Comparison of ENCODE assay signal across 7 mouse cellular contexts in the genomic region with DNA sequence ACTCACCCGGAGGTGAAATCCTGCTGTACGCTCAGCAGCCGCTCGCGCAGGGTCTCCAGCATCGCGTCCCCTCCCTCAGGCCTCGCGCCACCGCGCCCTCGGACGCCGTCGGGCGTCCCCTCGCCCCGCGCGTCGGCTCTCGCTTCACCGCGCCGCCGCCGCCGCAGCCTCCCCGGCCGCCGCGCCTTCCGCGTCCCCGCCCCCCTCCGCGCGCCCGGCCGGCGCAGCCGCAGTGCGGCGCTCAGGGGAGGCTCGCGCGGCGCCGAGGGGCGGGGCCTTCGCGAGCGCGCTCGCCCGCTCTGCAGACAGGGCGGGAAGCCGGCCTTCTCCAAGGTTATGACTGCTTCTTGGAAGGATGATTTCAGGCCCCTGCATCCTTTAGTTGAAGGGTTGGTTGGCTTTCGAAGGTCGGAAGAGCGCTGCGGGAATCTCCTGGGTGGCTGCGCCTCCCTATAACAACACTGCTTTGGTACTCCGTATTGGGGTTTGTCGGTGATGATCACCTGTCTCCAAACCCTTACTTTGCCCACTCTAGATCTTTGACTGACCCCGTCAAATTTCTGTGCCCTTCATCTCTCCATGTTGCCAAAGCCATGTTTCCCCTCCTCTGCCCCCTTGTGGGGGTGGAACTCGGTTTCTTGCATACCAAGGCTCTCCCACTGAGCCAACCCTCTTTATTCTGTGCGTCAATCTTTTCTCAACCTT. TPM values are rescaled to one million over a fixed set of nuclear protein-coding genes. Genes with fewer than 3 reads are reported as not detected.
A peak's percentile ranks its signal among the peaks of the same experiment; 100 is the strongest.
DNase-seq lines count a peak whose midpoint lies in the region; ATAC-seq and TF ChIP-seq lines count a peak whose summit lies in the region.

Gene Dtnbp1, minus strand, starts transcription at position 237 of the 705 bp plus-strand sequence.

- peak; percentile 50 for TF ChIP-seq CTCF in intestine, postnatal 0 days (IDR thresholded peaks at IDR 0.05; ENCODE audit: low read depth)

- peaks cover 5% of the 10 kb centered on the region for H3K36me3 ChIP-seq in intestine, postnatal 0 days (ENCODE audit: control insufficient read depth, insufficient read depth)
- H3K36me3 ChIP-seq in limb, embryonic 11.5 days (ENCODE audit: control insufficient read depth, insufficient read depth, low read length), result no peaks in the 10 kb centered on the region
- no peaks in the 10 kb centered on the region for H3K36me3 ChIP-seq in midbrain, embryonic 13.5 days

- H3K9me3 ChIP-seq in intestine, postnatal 0 days (ENCODE audit: control insufficient read depth), result no peaks in the 10 kb centered on the region
- no peaks in the 10 kb centered on the region for H3K9me3 ChIP-seq in limb, embryonic 11.5 days (ENCODE audit: control insufficient read depth, low read length)
- H3K9me3 ChIP-seq in midbrain, embryonic 13.5 days, result no peaks in the 10 kb centered on the region

- H3K27ac ChIP-seq in intestine, postnatal 0 days (ENCODE audit: low read depth, low read length), result peak within 1 kb of the TSS; percentile 86
- no peak within 1 kb of the TSS; the same call in 1 of the 2 replicates for H3K27ac ChIP-seq in limb, embryonic 11.5 days (replicated peaks; ENCODE audit: low read depth, low read length)
- H3K27ac ChIP-seq in midbrain, embryonic 13.5 days, result peak within 1 kb of the TSS; percentile 70

- H3K4me2 ChIP-seq in intestine, postnatal 0 days (replicated peaks; ENCODE audit: low read depth), result peak within 1 kb of the TSS; percentile 83
- H3K4me2 ChIP-seq in limb, embryonic 11.5 days (ENCODE audit: low read depth, severe bottlenecking), result peak within 1 kb of the TSS; percentile 53
- peak within 1 kb of the TSS; percentile 84 for H3K4me2 ChIP-seq in midbrain, embryonic 13.5 days (replicated peaks)

- H3K27me3 ChIP-seq in intestine, postnatal 0 days (replicated peaks; ENCODE audit: control insufficient read depth, insufficient read depth, low read length), result no peaks in the 10 kb centered on the region
- no peaks in the 10 kb centered on the region for H3K27me3 ChIP-seq in limb, embryonic 11.5 days (ENCODE audit: control insufficient read depth, insufficient read depth, low read length)
- H3K27me3 ChIP-seq in midbrain, embryonic 13.5 days, result no peaks in the 10 kb centered on the region

- peak; percentile 90 for DNase-seq in adrenal gland, postnatal 10 days
- DNase-seq in embryo, embryonic 11.5 days (ENCODE audit: low read depth, low spot score), result peak; percentile 67
- no peak for DNase-seq in gonadal fat pad, adult 2 months (ENCODE audit: low read depth)
- DNase-seq in limb, embryonic 11.5 days (ENCODE audit: low spot score), result peak; percentile 80
- peak; percentile 72 for DNase-seq in spleen, adult 12 weeks (ENCODE audit: low spot score)

- H3K4me3 ChIP-seq in intestine, postnatal 0 days (ENCODE audit: low read depth, low read length), result peak within 1 kb of the TSS; percentile 90
- peak within 1 kb of the TSS; percentile 95 for H3K4me3 ChIP-seq in limb, embryonic 11.5 days (ENCODE audit: low read depth, low read length)
- H3K4me3 ChIP-seq in midbrain, embryonic 13.5 days (replicated peaks), result peak within 1 kb of the TSS; percentile 86

- H3K9ac ChIP-seq in intestine, postnatal 0 days (ENCODE audit: low read depth, low read length), result peak within 1 kb of the TSS; percentile 88
- peak within 1 kb of the TSS; percentile 87 for H3K9ac ChIP-seq in limb, embryonic 11.5 days (ENCODE audit: low read length)
- H3K9ac ChIP-seq in midbrain, embryonic 13.5 days (replicated peaks), result peak within 1 kb of the TSS; percentile 86

- under 1% methylated on average over 53 of the region's 68 CpGs for WGBS in intestine, postnatal 0 days
- 1% methylated on average over 39 of the region's 68 CpGs for WGBS in limb, embryonic 11.5 days
- under 1% methylated on average over 67 of the region's 68 CpGs for WGBS in midbrain, embryonic 13.5 days

- peak; percentile 89 for ATAC-seq in intestine, postnatal 0 days
- ATAC-seq in limb, embryonic 11.5 days (ENCODE audit: insufficient number of reproducible peaks, low FRiP score, low TSS enrichment, low read depth), result peak; percentile 84; the same call in 1 of the 2 replicates
- peak; percentile 92 for ATAC-seq in midbrain, embryonic 13.5 days

- no peaks in the 10 kb centered on the region for H3K4me1 ChIP-seq in intestine, postnatal 0 days (replicated peaks; ENCODE audit: control insufficient read depth, insufficient read depth, low read length)
- peaks cover 2% of the 10 kb centered on the region; the same call in 1 of the 2 replicates for H3K4me1 ChIP-seq in limb, embryonic 11.5 days (ENCODE audit: control insufficient read depth, insufficient read depth, low read length)
- H3K4me1 ChIP-seq in midbrain, embryonic 13.5 days (replicated peaks), result peaks cover 27% of the 10 kb centered on the region

RNA-seq across cellular contexts. Expression of gene Dtnbp1, which starts in this region (rescaled TPM):
- total RNA-seq in adrenal gland, postnatal 10 days (2021), result 10 to 100 TPM; 68.2 to 69.8 TPM
- polyA plus RNA-seq in gonadal fat pad, adult 2 months (2012; rRNA removed), result 93.8 and 114 TPM in 2 replicates
- polyA plus RNA-seq in intestine, postnatal 0 days (2015; fragmentation: Nextera tagmentation; extraction: Ambion mirVana), result 65.2 and 69.7 TPM in 2 replicates
- 75.3 and 83.3 TPM in 2 replicates for polyA plus RNA-seq in limb, embryonic 11.5 days (2014; fragmentation: Nextera tagmentation; extraction: Ambion mirVana)
- 106 and 109 TPM in 2 replicates for polyA plus RNA-seq in midbrain, embryonic 13.5 days (2015; fragmentation: Nextera tagmentation; extraction: Ambion mirVana)
